ENCODE assay signal across 26 mouse cellular contexts in the genomic region with DNA sequence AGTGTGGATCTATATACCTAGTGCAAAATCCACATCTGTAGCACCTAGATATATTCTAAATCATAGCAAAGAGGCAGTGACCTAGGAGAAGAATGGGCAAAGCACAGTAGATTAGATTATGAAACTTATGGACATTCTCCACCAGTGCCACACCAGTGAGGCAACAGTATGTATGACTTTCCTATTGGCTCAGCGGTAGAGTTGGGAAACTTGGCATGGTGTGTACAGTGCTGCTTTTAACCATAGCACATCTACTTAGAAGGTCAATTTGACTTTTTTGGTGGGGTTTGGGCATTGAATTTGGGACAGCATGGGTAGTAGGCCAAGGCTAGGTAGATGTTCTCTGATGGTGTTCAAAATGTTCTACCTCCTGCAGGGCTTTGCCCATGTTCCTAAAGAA.
DNase-seq lines count a peak whose midpoint lies in the region; ATAC-seq and TF ChIP-seq lines count a peak whose summit lies in the region.
"Had no signal": no experiment of that assay in that cellular context is flagged by ENCODE, and none has a peak within 500 bp of the region (broad histone marks: within the 10 kb centered on the region; RNA-seq: fewer than 3 reads in every experiment).

No protein-coding gene starts in this region.

- ATAC-seq in megakaryocyte progenitor cell, adult 5-6 weeks (replicated peaks; ENCODE audit: poor library complexity) = peak; percentile 66
- ATAC-seq: activated CD4-positive, CD25-positive, alpha-beta regulatory T cell, adult 4 months; forebrain, embryonic 13.5 days; forebrain, embryonic 15.5 days; forebrain, postnatal 0 days; Patski had no signal

- 21% methylated on average over 1 of the region's 1 CpGs for WGBS in liver, adult 2 months

- no peak overlapping the region for H3K9ac ChIP-seq in liver, adult 2 months (ENCODE audit: low read depth, low read length)
- H3K9ac ChIP-seq: embryonic facial prominence, embryonic 13.5 days; embryonic facial prominence, embryonic 15.5 days; forebrain, embryonic 13.5 days; forebrain, embryonic 15.5 days; forebrain, postnatal 0 days had no signal

- no peaks in the 10 kb centered on the region for H3K27me3 ChIP-seq in liver, adult 2 months (ENCODE audit: control insufficient read depth, insufficient read depth, low read length)
- H3K27me3 ChIP-seq: CH12.LX; embryonic facial prominence, embryonic 13.5 days; embryonic facial prominence, embryonic 15.5 days; forebrain, embryonic 13.5 days; forebrain, embryonic 15.5 days; Patski had no signal

- H3K27ac ChIP-seq in liver, adult 2 months (replicated peaks; ENCODE audit: insufficient read depth, low read depth, low read length) = no peak overlapping the region
- H3K27ac ChIP-seq: embryonic facial prominence, embryonic 13.5 days; embryonic facial prominence, embryonic 15.5 days; forebrain, embryonic 10.5 days; forebrain, embryonic 13.5 days; forebrain, embryonic 15.5 days had no signal

- no peaks in the 10 kb centered on the region for H3K36me3 ChIP-seq in liver, adult 2 months (ENCODE audit: control insufficient read depth, insufficient read depth, low read length)
- H3K36me3 ChIP-seq: embryonic facial prominence, embryonic 13.5 days; embryonic facial prominence, embryonic 15.5 days; forebrain, embryonic 10.5 days; forebrain, embryonic 15.5 days had no signal

- TF ChIP-seq POLR2A in liver, adult 2 months (IDR thresholded peaks at IDR 0.05; ENCODE audit: extremely low read depth, insufficient read depth, low read length) = no peak

- H3K4me3 ChIP-seq in liver, adult 2 months (ENCODE audit: insufficient read depth, low read depth, low read length) = no peak overlapping the region
- H3K4me3 ChIP-seq: embryonic facial prominence, embryonic 13.5 days; embryonic facial prominence, embryonic 15.5 days; erythroblast, embryonic 14.5 days; forebrain, embryonic 10.5 days; forebrain, embryonic 13.5 days; forebrain, embryonic 15.5 days had no signal

- H3K4me1 ChIP-seq in liver, adult 2 months (ENCODE audit: control insufficient read depth, insufficient read depth, low read length) = peaks cover 9% of the 10 kb centered on the region

- DNase-seq in adrenal gland, postnatal 10 days = peak; percentile 40
- no peak for DNase-seq in adrenal gland, postnatal 25 days
- DNase-seq in liver, adult 2 months (ENCODE audit: extremely low read depth, low read depth, low spot score) = peak; percentile 63
- DNase-seq in liver (no peak), adipocyte (ENCODE audit: low spot score) (peak; percentile 58)
- no peak for DNase-seq in right cerebral cortex, postnatal 4 days
- DNase-seq: adrenal gland, adult 2 months; B cell, adult 2 months; cerebellum, adult 11 months; cerebellum, adult 18-20 months; cerebellum, adult 8-10 months; cerebellum, adult 9-11 months; cerebellum, postnatal 14 days; cerebellum, postnatal 36 days; embryo, embryonic 11 days; forebrain, postnatal 0 days had no signal

- no peak for TF ChIP-seq CTCF in liver, adult 2 months (IDR thresholded peaks at IDR 0.05; ENCODE audit: low read depth, low read length)

- H3K79me2 ChIP-seq in liver, adult 2 months (ENCODE audit: control insufficient read depth, insufficient read depth, low read length) = peaks cover 7% of the 10 kb centered on the region; the same call in 1 of the 2 replicates

Comparison
In these comparisons a context has a peak if more than half of its experiments do, and no peak if none do; other contexts are left out.
1. DNase-seq: peak in adrenal gland, postnatal 10 days (single experiment), liver, adult 2 months (single experiment) and adipocyte (single experiment); none in adrenal gland, postnatal 25 days (single experiment), liver (single experiment) and right cerebral cortex, postnatal 4 days (single experiment).